ENCODE assay signal across 14 mouse cellular contexts in the genomic region with DNA sequence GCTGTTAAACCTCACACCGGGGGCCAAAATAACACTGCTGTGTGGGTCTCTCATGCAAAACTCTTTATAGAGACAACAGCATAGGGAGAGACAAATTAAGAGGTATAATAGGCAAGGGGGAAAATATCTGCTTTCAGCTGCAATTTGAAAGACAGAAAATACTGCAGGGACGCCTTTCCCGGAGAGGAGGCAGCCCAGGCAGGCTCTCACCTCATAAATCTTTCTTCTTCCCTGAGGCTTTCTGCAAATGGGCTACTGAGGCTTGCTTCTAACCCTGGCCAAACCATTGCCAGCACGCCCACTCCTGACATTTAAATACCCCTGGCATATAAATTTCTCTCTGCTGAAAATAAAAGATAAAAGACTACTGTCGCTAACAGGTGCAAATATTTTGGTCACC. TPM values are rescaled to one million over a fixed set of nuclear protein-coding genes. Genes with fewer than 3 reads are reported as not detected.
DNase-seq lines count a peak whose midpoint lies in the region; ATAC-seq and TF ChIP-seq lines count a peak whose summit lies in the region.
"Had no signal": no experiment of that assay in that cellular context is flagged by ENCODE, and none has a peak within 500 bp of the region (broad histone marks: within the 10 kb centered on the region; RNA-seq: fewer than 3 reads in every experiment).

No protein-coding gene starts in this region.

- H3K9ac ChIP-seq in forebrain, embryonic 15.5 days (replicated peaks) = no peak overlapping the region
- H3K9ac ChIP-seq in limb, embryonic 12.5 days (replicated peaks) = no peak overlapping the region; the same call in 1 of the 2 replicates
- no peak overlapping the region for H3K9ac ChIP-seq in neural tube, embryonic 12.5 days
- H3K9ac ChIP-seq: liver, embryonic 14.5 days had no signal

- no peaks in the 10 kb centered on the region for H3K9me3 ChIP-seq in forebrain, embryonic 15.5 days
- H3K9me3 ChIP-seq in limb, embryonic 12.5 days = no peaks in the 10 kb centered on the region
- no peaks in the 10 kb centered on the region for H3K9me3 ChIP-seq in neural tube, embryonic 12.5 days

- intact Hi-C loops in left cerebral cortex, adult 2 months (cut with DNase I) = loop anchor here (2.0 kb wide), 1 partner anchor 73 kb away; no protein-coding TSS in a partner anchor
- intact Hi-C loops in left cerebral cortex, postnatal 14 days (cut with DNase I) = no loop called here

- no peaks in the 10 kb centered on the region for H3K36me3 ChIP-seq in forebrain, embryonic 15.5 days
- H3K36me3 ChIP-seq in limb, embryonic 12.5 days = no peaks in the 10 kb centered on the region
- H3K36me3 ChIP-seq in neural tube, embryonic 12.5 days = no peaks in the 10 kb centered on the region

- H3K4me1 ChIP-seq in forebrain, embryonic 15.5 days = peaks cover 37% of the 10 kb centered on the region
- peaks cover 31% of the 10 kb centered on the region for H3K4me1 ChIP-seq in limb, embryonic 12.5 days (replicated peaks)
- peaks cover 39% of the 10 kb centered on the region for H3K4me1 ChIP-seq in neural tube, embryonic 12.5 days

- no peak for ATAC-seq in forebrain, embryonic 15.5 days (replicated peaks)
- ATAC-seq in limb, embryonic 12.5 days (ENCODE audit: insufficient number of reproducible peaks, insufficient read depth, low FRiP score, low TSS enrichment, low read depth) = no peak
- ATAC-seq in neural tube, embryonic 12.5 days (ENCODE audit: low FRiP score, low read depth) = no peak

- H3K4me3 ChIP-seq in left cerebral cortex, adult 2 months = peak overlapping the region; percentile 73; the same call in 1 of the 2 replicates
- 0 out of 2 replicates have a peak overlapping the region, but pooled peaks have one; percentile 59 for H3K4me3 ChIP-seq in forebrain, embryonic 15.5 days
- H3K4me3 ChIP-seq in limb, embryonic 12.5 days (replicated peaks) = peak overlapping the region; percentile 64; the same call in 1 of the 2 replicates
- H3K4me3 ChIP-seq in neural tube, embryonic 12.5 days = no peak overlapping the region

- H3K27ac ChIP-seq in left cerebral cortex, adult 2 months = peak overlapping the region; percentile 85
- H3K27ac ChIP-seq in forebrain, embryonic 15.5 days (replicated peaks) = no peak overlapping the region
- no peak overlapping the region for H3K27ac ChIP-seq in limb, embryonic 12.5 days
- H3K27ac ChIP-seq in neural tube, embryonic 12.5 days = peak overlapping the region; percentile 75; the same call in 1 of the 2 replicates
- H3K27ac ChIP-seq: liver, embryonic 14.5 days; stomach, postnatal 0 days had no signal

- peaks cover 13% of the 10 kb centered on the region; the same call in 1 of the 2 replicates for H3K27me3 ChIP-seq in forebrain, embryonic 15.5 days
- peaks cover 37% of the 10 kb centered on the region for H3K27me3 ChIP-seq in limb, embryonic 12.5 days
- peaks cover 24% of the 10 kb centered on the region for H3K27me3 ChIP-seq in neural tube, embryonic 12.5 days (replicated peaks)

- H3K4me2 ChIP-seq in forebrain, embryonic 15.5 days (replicated peaks) = peak overlapping the region; percentile 69; the same call in 1 of the 2 replicates
- H3K4me2 ChIP-seq in limb, embryonic 12.5 days = peak overlapping the region; percentile 99
- peak overlapping the region; percentile 99 for H3K4me2 ChIP-seq in neural tube, embryonic 12.5 days (replicated peaks)

- 63% methylated on average over 5 of the region's 5 CpGs for WGBS in forebrain, embryonic 15.5 days
- WGBS in limb, embryonic 12.5 days = 16% methylated on average over 5 of the region's 5 CpGs
- WGBS in neural tube, embryonic 12.5 days = 30% methylated on average over 5 of the region's 5 CpGs

- DNase-seq in left cerebral cortex, adult 2 months (ENCODE audit: extremely low spot score in 1 of 2, low spot score in 2 of 2) = no peak
- no peak for DNase-seq in left cerebral cortex, postnatal 14 days (ENCODE audit: low spot score in 2 of 2)
- no peak for DNase-seq in spleen, postnatal 4 days (ENCODE audit: low spot score in 2 of 2)
- no peak for DNase-seq in urinary bladder, postnatal 14 days (ENCODE audit: low spot score)
- DNase-seq in thymus, postnatal 0 days (ENCODE audit: low spot score) = no peak
- DNase-seq: adrenal gland, adult 8-10 months; heart, postnatal 4 days; kidney, adult 9 months; layer of hippocampus, postnatal 36 days had no signal

- TF ChIP-seq CTCF in left cerebral cortex, adult 2 months (IDR thresholded peaks at IDR 0.05) = no peak

RNA-seq across cellular contexts. Expression of gene Man1c1, which starts 1.2 kb away (rescaled TPM):
- 10 to 100 TPM; 43.1 to 43.6 TPM for total RNA-seq in left cerebral cortex, adult 2 months (2021)
- total RNA-seq in left cerebral cortex, postnatal 14 days (2021) = 10 to 100 TPM; 33.7 to 38.0 TPM
- polyA plus RNA-seq in forebrain, embryonic 15.5 days (2015; fragmentation: Nextera tagmentation; extraction: Ambion mirVana) = 2.5 and 2.6 TPM in 2 replicates
- polyA plus RNA-seq in limb, embryonic 12.5 days (2016; fragmentation: Nextera tagmentation; extraction: Ambion mirVana) = 2.9 and 3.4 TPM in 2 replicates
- polyA plus RNA-seq in neural tube, embryonic 12.5 days (2016; fragmentation: Nextera tagmentation; extraction: Ambion mirVana) = 5.1 and 6.3 TPM in 2 replicates
- 0.91 and 1.2 TPM in 2 replicates for polyA plus RNA-seq in thymus, postnatal 0 days (2015; fragmentation: Nextera tagmentation; extraction: Ambion mirVana)

Comparison
In these comparisons a context has a peak if more than half of its experiments do, and no peak if none do; other contexts are left out.
1. H3K27ac ChIP-seq: peak in left cerebral cortex, adult 2 months (single experiment) and neural tube, embryonic 12.5 days (single experiment); none in forebrain, embryonic 15.5 days (single experiment) and limb, embryonic 12.5 days (single experiment).
2. Peak in every context shown above with its lines, with median percentiles within 50 percentile points of each other: H3K4me2 ChIP-seq.